Mouse (Mus musculus) mature B cell (primary cell): ENCODE results near the gene Kctd8.

Experiments
- in situ Hi-C: fragments of 300-500 bp; cut with MboI; formaldehyde crosslinking; loops from 2 replicates; pipeline ENCODE4 v1.14.3; 2019

Kctd8 gene

GRCm38 (mm10) chr5:69159897-69160509, 181.5 kb downstream of the Kctd8 start:
- in situ Hi-C loops: no loop called here

GRCm38 (mm10) chr5:69156489-69156888, 185.0 kb downstream of the Kctd8 start:
- in situ Hi-C loops: no loop called here

GRCm38 (mm10) chr5:69145827-69146226, 195.7 kb downstream of the Kctd8 start:
- in situ Hi-C loops: no loop called here

GRCm38 (mm10) chr5:69141082-69141481, 200.4 kb downstream of the Kctd8 start:
- in situ Hi-C loops: no loop called here

- in situ Hi-C loops: no loop called here
These were observed 232.8 kb downstream of the Kctd8 start for GRCm38 (mm10) chr5:69108718-69109117.

- in situ Hi-C loops: no loop called here
These were observed 252.6 kb downstream of the Kctd8 start for GRCm38 (mm10) chr5:69088912-69089311.
